Mouse (Mus musculus) urinary bladder, postnatal 25 days (tissue): ENCODE data around the gene Ttyh1.

ENCODE experiments used
- DNase-seq: peaks from one replicate; pipeline ENCODE4 v3.0.0; 2022; ENCODE audit warnings: low spot score

The Ttyh1 gene

GRCm38 (mm10) chr7:4123732-4124131 is 4.5 kb downstream of the Ttyh1 start:
- no peak for DNase-seq

DNA sequence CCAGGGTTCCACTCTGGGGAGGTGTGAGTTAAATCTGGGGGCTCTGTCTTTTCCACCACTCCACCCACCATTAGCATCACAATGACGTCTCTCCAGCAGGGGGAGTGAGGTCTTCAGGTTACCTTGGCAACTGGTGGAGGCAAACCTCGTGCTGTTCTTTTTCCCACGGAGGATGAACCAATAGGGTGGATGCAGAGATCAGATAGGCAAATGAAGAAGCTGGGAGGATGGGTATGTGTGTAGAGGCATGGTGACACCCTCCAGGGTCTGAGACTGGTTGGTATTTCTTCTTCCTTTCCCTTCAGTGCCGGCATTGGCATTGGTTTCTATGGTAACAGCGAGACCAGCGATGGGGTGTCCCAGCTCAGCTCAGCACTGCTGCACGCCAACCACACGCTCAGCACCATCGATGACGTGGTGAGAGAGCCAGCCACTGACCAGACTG is 5.1 kb downstream of the Ttyh1 start:
- no peak for DNase-seq

GRCm38 (mm10) chr7:4124856-4125255 is 5.6 kb downstream of the Ttyh1 start:
- DNase-seq = no peak

GRCm38 (mm10) chr7:4125306-4125705 is 6.1 kb downstream of the Ttyh1 start:
- no peak for DNase-seq

GRCm38 (mm10) chr7:4126992-4127785 is 8.0 kb downstream of the Ttyh1 start:
- no peak for DNase-seq

GRCm38 (mm10) chr7:4127894-4128293 is 8.7 kb downstream of the Ttyh1 start:
- DNase-seq = no peak

DNA sequence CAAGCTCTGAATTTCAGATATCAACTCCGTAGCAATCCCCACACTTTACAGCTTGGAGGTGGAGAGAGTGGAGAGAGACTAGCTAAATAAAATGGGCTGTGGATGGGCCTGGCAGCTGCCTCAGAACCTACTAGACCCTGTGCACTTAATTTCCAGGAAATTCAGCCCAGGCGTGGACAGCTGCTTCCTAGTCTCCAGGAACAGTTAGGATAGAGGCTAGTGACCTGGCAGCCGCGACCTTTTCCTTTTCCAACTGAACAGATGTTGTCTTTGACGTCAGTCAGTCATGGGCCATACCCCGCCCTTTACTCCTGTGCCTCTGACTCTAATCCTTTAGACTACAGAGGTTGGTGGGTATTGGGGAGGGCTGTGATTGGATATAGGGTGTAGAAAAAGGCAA is 9.7 kb downstream of the Ttyh1 start:
- DNase-seq = no peak

- peak; percentile 83 for DNase-seq
Measured at GRCm38 (mm10) chr7:4130686-4131452, 11.7 kb downstream of the Ttyh1 start.

DNA sequence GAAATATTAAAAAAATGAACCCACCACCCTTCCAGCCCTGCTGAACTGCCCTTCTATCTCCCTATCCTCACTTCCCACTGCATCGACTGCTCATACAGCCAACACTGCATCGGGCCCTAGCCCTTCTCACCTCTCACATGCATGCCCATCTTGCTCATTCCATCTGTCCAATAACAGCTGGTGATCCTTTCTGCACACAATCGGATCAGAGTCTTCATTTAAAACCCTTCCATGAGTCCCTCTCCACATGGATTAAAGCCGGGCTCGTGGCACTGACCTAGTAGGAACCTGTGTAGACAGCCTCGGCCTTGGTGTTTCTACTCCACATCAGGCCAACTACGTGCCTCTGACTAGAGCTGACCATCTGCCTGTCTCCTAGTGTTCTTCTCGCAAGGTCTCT is 12.8 kb downstream of the Ttyh1 start:
- no peak for DNase-seq

GRCm38 (mm10) chr7:4132581-4132980 is 13.4 kb downstream of the Ttyh1 start:
- no peak for DNase-seq

GRCm38 (mm10) chr7:4132998-4133397 is 13.8 kb downstream of the Ttyh1 start:
- no peak for DNase-seq

DNA sequence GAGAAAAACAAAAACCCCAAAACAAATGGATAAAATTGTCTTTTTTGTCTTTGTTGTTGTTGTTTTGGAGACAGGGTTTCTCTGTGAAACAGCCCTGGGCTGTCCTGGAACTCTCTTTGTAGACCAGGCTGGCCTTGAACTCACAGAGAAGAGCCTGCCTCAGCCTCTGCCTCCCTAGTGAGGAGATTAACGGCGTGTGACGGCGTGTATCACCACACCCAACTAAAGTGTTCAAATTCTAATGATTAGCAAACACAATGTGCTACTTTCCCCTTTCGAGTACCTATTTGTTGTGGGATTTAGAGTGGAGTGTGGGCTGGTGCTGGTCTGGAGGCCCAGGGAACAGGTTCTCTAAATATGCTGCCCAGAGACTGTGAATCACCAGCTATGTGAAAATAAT is 15.7 kb downstream of the Ttyh1 start:
- DNase-seq = no peak

DNA sequence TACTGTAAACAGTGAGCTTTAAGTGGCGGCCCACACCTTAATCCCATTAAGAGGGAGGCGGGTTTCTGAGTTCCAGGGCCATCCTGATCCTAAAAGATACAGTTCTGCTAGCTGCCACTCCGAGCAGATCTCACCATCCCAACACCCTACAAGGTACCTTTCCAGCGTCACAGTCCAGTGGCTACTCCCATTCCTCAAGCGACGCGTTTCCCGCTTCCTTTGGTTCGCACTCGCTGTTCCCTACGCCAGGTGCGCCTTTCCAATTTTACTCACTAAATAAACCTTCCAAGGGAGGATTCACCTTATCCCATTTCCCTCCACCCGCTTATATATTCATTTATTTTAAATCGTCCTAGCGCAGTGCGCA is 17.2 kb downstream of the Ttyh1 start:
- DNase-seq = no peak

DNA sequence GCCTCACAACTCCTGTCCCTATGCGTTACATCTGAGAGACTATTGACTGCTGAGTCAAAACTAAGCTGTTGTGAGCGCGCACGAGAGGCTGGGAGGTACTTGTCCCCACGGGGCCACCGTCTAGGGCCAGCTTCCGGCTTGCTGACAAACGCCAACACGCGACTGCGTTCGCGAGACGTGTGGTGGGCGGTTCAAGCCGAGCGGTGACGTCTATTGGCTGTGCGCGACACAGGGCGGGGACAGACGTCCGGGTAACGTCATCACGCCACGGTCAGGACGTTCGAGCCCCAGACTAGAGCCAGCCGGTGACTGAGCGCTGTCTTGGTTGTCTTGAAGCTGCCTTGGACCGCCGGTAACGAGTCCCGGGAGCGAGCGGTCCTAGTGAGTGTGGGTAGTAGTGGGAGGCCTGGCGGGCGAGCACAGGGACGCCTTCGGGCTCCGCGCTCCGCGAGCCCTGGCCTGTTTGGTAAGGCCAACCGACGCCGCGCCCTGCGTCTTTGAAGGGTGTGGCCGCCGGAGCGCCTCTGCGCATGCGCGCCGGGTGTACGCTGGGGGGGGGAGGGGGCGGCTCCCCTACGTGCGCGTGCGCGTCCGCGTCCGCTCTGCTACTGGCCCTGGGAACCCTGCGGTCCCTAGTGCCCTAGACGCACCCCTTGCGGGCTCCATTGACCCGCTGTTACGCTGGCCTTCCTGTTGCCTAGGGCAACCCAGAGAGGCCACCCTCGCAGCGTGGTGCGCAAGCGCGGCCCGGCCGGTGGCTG is 17.7 kb downstream of the Ttyh1 start, which contains the start of gene Leng8:
Gene Leng8, plus strand, starts transcription at position 269 of the 761 bp plus-strand sequence.
- DNase-seq = peak; percentile 95

DNA sequence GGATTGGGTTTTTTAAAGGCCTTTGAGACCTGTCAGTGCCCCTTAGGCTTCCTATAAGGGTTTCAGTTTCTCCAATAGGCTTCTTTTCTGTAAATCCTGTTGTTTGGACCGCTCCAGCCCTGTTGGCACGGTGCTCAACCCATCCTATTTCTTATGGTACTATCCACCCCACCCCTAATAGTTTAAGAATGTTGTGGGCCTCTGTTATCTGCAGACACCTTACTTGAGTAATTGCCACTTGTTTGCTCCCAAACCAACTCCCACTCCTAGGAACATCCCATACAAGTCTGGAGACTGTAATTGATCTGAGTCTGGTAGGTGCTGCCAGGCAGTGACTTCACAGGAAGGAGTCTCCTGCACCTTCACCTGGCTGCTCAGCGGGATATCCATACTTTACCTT is 18.5 kb downstream of the Ttyh1 start:
- no peak for DNase-seq

GRCm38 (mm10) chr7:4138181-4138580 is 19.0 kb downstream of the Ttyh1 start:
- DNase-seq = no peak

GRCm38 (mm10) chr7:4138671-4139070 is 19.5 kb downstream of the Ttyh1 start:
- no peak for DNase-seq

- DNase-seq = no peak
Measured at GRCm38 (mm10) chr7:4139391-4139790, 20.2 kb downstream of the Ttyh1 start.

DNA sequence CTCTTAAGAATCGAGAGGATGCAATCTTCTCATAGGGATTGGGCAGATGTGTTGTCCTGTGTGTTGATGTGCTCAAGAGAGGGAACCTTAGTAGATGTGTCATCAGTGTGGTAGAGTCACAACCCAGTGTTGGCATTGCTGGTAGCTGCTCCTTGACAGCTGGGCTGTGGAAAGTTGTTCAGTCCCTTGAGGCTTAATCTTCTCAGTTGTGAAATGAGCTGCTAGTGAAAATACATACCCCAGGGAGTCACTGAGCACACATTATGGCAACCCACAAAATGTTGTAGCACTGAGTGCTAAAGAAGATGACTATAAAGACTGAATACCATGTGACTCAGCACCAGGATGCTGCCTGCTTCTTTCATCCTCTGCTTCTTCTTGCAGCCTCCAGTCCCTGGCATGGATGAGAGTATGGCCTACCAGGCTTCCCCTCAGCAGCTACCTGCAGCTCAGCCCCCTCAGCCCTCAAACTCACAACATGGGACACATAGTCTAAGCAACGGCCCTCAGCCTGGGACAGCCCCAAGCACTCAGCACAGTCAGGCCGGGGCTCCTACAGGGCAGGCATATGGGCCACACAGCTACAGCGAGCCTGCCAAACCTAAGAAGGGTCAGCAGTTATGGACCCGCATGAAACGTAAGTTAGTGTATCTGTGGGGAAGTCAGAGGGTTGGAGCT is 22.6 kb downstream of the Ttyh1 start:
- DNase-seq = no peak

DNA sequence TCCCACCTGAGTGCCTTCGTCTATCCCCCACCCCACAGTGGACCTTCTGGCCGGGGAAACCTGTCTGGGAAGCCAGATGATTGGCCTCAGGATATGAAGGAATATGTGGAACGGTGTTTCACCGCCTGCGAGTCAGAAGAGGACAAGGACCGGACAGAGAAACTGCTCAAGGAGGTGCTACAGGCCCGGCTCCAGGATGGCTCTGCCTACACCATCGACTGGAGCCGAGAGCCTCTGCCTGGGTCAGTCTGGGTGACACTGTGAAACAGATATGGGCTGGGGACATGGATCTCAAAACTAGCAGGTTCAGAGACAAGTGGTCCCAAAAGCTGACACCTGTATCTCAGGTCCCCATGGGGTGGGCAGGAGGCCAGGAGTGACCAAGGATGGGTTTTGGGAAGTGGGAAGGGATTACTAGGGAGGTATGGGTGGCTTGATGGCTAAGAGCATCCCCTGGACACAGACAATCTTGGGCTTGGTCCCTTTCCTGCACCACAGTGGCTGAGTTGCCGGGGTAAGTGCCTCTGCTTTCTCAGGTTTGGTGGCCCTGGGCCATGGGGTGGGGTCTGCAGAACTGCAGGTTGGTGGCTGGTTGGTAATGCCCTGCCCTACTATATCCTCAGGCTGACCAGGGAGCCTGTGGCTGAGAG is 23.7 kb downstream of the Ttyh1 start:
- DNase-seq = no peak

DNA sequence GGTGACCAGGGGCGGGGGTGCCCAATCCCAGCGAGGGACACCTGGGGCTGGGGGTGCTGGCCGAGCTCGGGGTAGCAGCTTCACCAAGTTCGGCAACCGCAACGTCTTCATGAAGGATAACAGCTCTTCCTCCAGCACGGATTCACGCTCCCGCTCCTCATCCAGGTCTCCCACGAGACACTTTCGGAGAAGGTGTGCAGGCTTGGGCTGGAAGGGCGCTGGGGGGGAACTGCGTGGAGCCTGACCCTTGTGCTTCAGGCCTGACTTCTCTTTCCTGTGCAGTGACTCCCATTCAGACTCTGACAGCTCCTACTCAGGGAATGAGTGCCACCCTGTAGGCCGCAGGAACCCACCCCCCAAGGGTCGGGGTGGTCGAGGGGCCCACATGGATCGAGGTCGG is 24.3 kb downstream of the Ttyh1 start:
- no peak for DNase-seq

- no peak for DNase-seq
Measured at GRCm38 (mm10) chr7:4144046-4144445, 24.8 kb downstream of the Ttyh1 start.
